10 mouse cellular contexts compared by ENCODE assay signal in the genomic region with DNA sequence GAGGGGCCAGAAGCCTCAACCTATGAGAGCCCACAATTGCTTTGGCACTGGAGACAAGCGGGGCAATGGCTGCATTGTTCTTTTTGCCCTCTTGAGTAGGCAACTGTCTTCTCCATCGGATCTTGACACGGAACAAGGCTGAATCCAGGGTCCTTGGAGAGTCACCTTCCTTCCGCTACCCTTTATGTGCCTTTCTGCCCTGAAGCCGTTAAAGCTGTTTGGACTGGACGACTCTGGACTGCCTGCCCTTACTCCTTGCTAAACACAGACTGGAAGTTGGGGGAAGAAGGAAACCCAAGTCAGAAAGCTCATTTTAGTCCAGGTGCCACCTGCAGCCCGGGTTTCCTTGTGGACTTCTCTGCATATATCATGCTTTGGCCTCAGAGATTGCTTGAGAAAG. TPM values are rescaled to one million over a fixed set of nuclear protein-coding genes. Genes with fewer than 3 reads are reported as not detected.
DNase-seq lines count a peak whose midpoint lies in the region; ATAC-seq lines count a peak whose summit lies in the region.
"Had no signal": no experiment of that assay in that cellular context is flagged by ENCODE, and none has a peak within 500 bp of the region (broad histone marks: within the 10 kb centered on the region; RNA-seq: fewer than 3 reads in every experiment).

No protein-coding gene starts in this region.

- H3K9me3 ChIP-seq in heart, embryonic 15.5 days (replicated peaks): no peaks in the 10 kb centered on the region
- H3K9me3 ChIP-seq in intestine, embryonic 14.5 days (ENCODE audit: control insufficient read depth, low read length): no peaks in the 10 kb centered on the region
- no peaks in the 10 kb centered on the region for H3K9me3 ChIP-seq in midbrain, embryonic 12.5 days

- H3K36me3 ChIP-seq in heart, embryonic 15.5 days: no peaks in the 10 kb centered on the region
- H3K36me3 ChIP-seq in intestine, embryonic 14.5 days (ENCODE audit: control insufficient read depth, insufficient read depth, low read length): no peaks in the 10 kb centered on the region
- no peaks in the 10 kb centered on the region for H3K36me3 ChIP-seq in midbrain, embryonic 12.5 days

- ATAC-seq in heart, embryonic 15.5 days (replicated peaks; ENCODE audit: insufficient number of reproducible peaks, insufficient read depth, low FRiP score, low read depth): no peak
- peak; percentile 29; the same call in 1 of the 2 replicates for ATAC-seq in intestine, embryonic 14.5 days (replicated peaks; ENCODE audit: low FRiP score, low TSS enrichment, low read depth)
- ATAC-seq in midbrain, embryonic 12.5 days (ENCODE audit: low FRiP score, low read depth): peak; percentile 31; the same call in 1 of the 2 replicates

- peak overlapping the region; percentile 80 for H3K4me2 ChIP-seq in heart, embryonic 15.5 days
- peak overlapping the region; percentile 99 for H3K4me2 ChIP-seq in intestine, embryonic 14.5 days (ENCODE audit: low read length)
- H3K4me2 ChIP-seq in midbrain, embryonic 12.5 days (replicated peaks): peak overlapping the region; percentile 90

- no peak overlapping the region for H3K27ac ChIP-seq in heart, embryonic 15.5 days
- no peak overlapping the region for H3K27ac ChIP-seq in intestine, embryonic 14.5 days (ENCODE audit: low read depth)
- H3K27ac ChIP-seq in midbrain, embryonic 12.5 days (replicated peaks): 0 out of 2 replicates have a peak overlapping the region, but pooled peaks have one; percentile 85

- WGBS in heart, embryonic 15.5 days: 10% methylated on average over 7 of the region's 7 CpGs
- WGBS in intestine, embryonic 14.5 days: 9% methylated on average over 7 of the region's 7 CpGs
- WGBS in midbrain, embryonic 12.5 days: 2% methylated on average over 7 of the region's 7 CpGs

- peak overlapping the region; percentile 58 for H3K4me3 ChIP-seq in heart, embryonic 15.5 days
- H3K4me3 ChIP-seq in intestine, embryonic 14.5 days (ENCODE audit: low read depth, low read length): peak overlapping the region; percentile 60
- peak overlapping the region; percentile 72 for H3K4me3 ChIP-seq in midbrain, embryonic 12.5 days

- peak overlapping the region; percentile 60 for H3K9ac ChIP-seq in heart, embryonic 15.5 days
- peak overlapping the region; percentile 45 for H3K9ac ChIP-seq in intestine, embryonic 14.5 days (ENCODE audit: low read length)
- H3K9ac ChIP-seq in midbrain, embryonic 12.5 days (replicated peaks): peak overlapping the region; percentile 72

- peaks cover 18% of the 10 kb centered on the region for H3K4me1 ChIP-seq in heart, embryonic 15.5 days (replicated peaks)
- H3K4me1 ChIP-seq in intestine, embryonic 14.5 days (replicated peaks; ENCODE audit: control insufficient read depth, insufficient read depth, low read length): peaks cover 8% of the 10 kb centered on the region; the same call in 1 of the 2 replicates
- H3K4me1 ChIP-seq in midbrain, embryonic 12.5 days: peaks cover 27% of the 10 kb centered on the region

- DNase-seq in heart, adult 18-20 months: no peak
- peak; percentile 32 for DNase-seq in embryo, embryonic 9.5 days (ENCODE audit: extremely low spot score)
- DNase-seq in intestine, embryonic 14.5 days (ENCODE audit: low spot score): no peak
- DNase-seq in cerebellum, adult 8-10 months: no peak
- DNase-seq in gastrocnemius, adult 18-20 months (ENCODE audit: low spot score): no peak
- no peak for DNase-seq in layer of hippocampus, adult 18-20 months (ENCODE audit: low spot score in 2 of 2)
- DNase-seq: thymus, postnatal 36 days had no signal

- H3K27me3 ChIP-seq in heart, embryonic 15.5 days: peaks cover 16% of the 10 kb centered on the region; the same call in 1 of the 2 replicates
- 0 out of 2 replicates have a peak, but pooled peaks cover 8% of the 10 kb centered on the region for H3K27me3 ChIP-seq in intestine, embryonic 14.5 days (replicated peaks; ENCODE audit: control insufficient read depth, insufficient read depth, low read length)
- H3K27me3 ChIP-seq in midbrain, embryonic 12.5 days: peaks cover 41% of the 10 kb centered on the region
- H3K27me3 ChIP-seq: CH12.LX had no signal

RNA-seq across cellular contexts. Expression of a gene that starts 0.5 kb away (rescaled TPM):
- polyA plus RNA-seq in heart, embryonic 15.5 days (2015; fragmentation: Nextera tagmentation; extraction: Ambion mirVana): 3.7 and 5.0 TPM in 2 replicates
- under 1 TPM in 1 of 2 experiments, not detected in 1; 0.07 TPM for total RNA-seq in heart, adult 18-20 months (2021)
- 1.3 and 2.3 TPM in 2 replicates for polyA plus RNA-seq in intestine, embryonic 14.5 days (2014; fragmentation: Nextera tagmentation; extraction: Ambion mirVana)
- polyA plus RNA-seq in midbrain, embryonic 12.5 days (2016; fragmentation: Nextera tagmentation; extraction: Ambion mirVana): 19.8 and 22.7 TPM in 2 replicates
- total RNA-seq in gastrocnemius, adult 18-20 months (2021): not detected
- 1 to 10 TPM; 7.2 to 7.8 TPM for total RNA-seq in layer of hippocampus, adult 18-20 months (2021)
- total RNA-seq: CH12.LX had no signal

Comparison
In these comparisons a context has a peak if more than half of its experiments do, and no peak if none do; other contexts are left out.
1. RNA of a gene that starts 0.5 kb away (total RNA-seq): 7.2 to 7.8 TPM in layer of hippocampus, adult 18-20 months; 0.07 TPM in heart, adult 18-20 months and not detected in gastrocnemius, adult 18-20 months; every median in the first group is over 4 times any median in the second.
2. Peak in every context shown above with its lines, with median percentiles within 50 percentile points of each other: H3K4me2 ChIP-seq, H3K4me3 ChIP-seq and H3K9ac ChIP-seq.